Mouse (Mus musculus) embryo, embryonic 11.5 days (tissue): ENCODE data around the gene Scube1.

Source experiments
- DNase-seq: peaks from one replicate; pipeline ENCODE4 v3.0.0-alpha.2; 2012; ENCODE audit warnings: low read depth, low spot score

Gene Scube1

DNA sequence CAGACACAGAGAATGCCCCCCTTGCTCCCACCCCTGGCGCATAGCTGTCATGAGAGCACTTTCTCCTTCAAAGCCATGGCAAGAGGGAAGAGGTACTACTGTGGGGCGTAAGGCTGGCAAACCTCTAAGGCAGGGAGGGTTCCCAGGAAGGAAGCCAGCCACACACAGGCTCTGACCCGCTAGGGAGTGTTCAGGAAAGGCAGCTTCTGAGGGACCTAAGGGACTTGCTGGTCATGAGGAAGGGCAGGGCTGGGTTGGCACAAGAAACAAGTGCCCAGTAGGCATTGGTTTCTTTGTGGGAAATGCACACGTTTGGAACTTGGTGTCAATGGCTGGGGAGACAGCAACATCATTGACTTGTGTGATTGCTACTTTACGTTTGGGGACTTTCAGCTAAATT is 158.8 kb downstream of the Scube1 start:
- no peak for DNase-seq

DNA sequence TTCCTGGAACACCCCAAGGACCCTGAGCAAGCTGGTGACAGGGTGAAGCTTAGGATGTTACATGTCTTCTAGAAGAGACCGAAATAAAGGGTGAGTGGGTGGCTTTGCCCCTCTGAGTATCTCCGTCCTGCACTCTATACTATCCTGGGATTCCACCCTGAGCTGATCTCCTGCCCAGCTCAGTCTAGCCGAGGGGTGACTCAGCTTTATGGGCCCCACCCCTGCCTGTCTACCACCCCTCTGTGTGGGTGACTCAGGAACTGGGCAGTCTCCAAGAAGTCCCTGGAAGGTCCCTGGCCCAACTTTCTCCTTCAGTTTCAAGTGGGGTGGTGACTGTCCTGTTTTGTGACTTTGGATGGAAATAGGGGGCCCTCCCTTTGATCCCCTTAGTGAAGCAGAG is 159.4 kb downstream of the Scube1 start:
- no peak for DNase-seq

DNA sequence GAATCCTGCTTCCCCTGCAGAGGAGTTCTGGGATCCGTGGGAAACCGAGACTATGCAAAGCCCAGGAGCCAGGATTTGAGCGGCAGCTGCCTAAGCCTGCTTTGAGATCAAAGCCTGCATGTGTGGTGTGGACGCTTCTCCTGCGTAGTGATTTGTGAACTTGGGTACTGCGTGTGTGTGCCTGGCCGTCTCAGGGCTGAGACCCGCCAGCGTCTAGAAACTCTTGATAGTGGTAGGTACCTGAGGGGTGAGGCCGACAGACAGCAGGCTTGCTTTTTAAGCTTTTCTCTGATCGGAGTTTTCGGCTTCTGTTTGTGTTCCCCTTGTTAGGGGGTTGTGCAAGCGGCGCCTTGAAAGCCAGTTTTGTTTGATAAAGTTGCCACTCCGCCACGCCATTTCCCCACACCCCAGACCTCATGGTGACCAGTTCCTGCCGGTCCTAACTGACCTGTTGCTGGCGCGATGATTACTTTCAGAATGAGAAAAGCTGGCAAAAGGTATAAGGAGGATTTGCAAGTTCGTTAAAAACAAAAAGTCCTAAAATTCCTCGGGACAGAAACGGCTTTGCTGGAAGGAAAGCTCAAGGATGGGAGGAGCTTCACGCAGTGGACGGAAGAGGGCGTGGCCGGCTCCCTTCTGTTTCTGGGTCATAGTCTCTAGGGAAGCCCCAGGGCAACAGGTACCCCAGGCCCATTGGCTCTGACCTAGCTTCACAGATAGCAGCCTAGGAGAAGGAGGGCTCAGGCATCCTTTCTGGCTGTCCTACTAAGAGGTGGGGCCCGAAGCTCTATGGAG is 160.8 kb downstream of the Scube1 start:
- no peak for DNase-seq

DNA sequence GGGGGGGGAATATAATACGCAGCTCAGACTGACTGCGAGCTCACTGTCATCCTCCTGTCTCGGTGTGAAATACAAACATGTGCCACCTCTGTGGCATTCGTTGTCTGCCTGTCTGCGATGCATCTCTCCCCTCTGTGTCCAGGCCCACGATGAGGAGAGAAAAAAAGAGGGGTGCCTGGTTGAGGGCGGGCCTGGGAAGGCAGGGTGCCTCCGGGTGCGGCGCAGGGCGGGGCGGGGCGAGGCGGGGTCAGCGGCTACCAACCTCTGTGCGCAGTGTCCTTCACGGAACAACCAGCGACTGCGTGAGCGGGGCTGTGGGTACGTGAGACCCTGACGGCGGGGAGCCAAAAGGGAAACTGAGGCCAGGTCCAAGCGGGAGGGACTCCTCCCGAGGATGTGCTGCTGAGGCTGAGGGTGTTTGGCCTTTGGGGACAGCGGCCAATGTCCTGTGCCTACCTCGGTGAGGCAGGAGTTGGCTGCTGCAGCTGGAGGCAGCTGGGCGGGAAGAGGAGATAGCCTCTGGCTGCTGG is 161.4 kb downstream of the Scube1 start, which contains the start of the genes Tspo and Mcat:
TSS of gene Tspo (plus strand) at position 266 of the 530 bp plus-strand sequence.
TSS of gene Mcat (minus strand) at position 461 of the 530 bp plus-strand sequence.
- DNase-seq, result no peak

DNA sequence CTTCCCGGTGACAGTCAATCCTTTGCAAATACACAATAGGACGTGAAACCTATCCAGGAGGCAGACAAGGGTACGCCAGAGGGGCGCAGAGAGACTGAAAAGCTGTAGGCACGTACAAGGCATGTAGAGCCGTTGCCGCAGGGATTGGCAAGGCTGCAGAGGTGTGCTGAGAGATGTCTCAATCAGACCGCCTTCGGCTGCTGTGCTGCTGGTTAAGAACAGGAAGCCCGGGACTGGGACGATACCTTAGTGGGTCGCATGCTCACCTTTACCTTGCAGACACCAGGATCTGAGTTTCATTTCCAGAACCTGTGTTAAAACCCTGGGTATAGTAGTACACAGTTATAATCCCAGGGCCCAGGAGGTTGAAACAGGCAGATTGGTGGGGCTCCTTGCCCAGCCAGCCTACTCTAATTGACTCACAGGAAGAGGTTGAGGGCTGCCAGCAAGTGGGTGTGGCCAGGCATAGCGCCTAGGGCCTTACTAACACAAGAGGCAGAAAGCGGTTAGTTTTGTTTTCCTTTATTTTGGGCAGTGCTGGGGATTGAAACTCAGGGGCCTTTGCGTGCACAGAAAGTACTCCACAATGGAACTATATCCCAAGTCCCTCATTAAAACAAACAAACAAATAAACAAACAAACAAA is 162.1 kb downstream of the Scube1 start:
- DNase-seq, result no peak

DNA sequence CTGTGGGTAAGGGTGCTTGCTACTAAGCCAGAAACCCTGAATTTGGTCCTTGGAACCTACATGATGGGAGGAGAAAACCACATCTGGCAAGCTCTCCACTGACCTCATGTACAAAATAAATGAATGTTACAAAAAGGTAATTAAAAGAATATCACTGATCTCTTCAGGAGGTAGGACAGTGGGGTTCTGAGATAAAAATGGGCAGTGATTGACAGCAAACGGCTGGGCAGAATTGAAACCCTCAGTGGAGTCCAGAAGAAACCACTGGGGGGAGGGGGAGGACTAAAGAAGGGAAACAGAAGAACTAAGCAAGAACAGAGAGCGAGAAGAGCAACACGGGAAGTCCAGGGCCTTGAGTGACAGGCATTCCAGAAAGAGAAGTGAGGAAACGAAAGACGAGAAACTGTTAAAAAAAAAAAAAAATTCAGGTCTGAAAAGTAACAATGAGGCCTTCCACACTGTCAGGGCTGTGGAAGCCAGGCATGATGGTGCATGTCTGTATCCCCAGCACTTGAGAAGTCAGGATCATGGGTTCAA is 163.8 kb downstream of the Scube1 start:
- DNase-seq, result no peak

DNA sequence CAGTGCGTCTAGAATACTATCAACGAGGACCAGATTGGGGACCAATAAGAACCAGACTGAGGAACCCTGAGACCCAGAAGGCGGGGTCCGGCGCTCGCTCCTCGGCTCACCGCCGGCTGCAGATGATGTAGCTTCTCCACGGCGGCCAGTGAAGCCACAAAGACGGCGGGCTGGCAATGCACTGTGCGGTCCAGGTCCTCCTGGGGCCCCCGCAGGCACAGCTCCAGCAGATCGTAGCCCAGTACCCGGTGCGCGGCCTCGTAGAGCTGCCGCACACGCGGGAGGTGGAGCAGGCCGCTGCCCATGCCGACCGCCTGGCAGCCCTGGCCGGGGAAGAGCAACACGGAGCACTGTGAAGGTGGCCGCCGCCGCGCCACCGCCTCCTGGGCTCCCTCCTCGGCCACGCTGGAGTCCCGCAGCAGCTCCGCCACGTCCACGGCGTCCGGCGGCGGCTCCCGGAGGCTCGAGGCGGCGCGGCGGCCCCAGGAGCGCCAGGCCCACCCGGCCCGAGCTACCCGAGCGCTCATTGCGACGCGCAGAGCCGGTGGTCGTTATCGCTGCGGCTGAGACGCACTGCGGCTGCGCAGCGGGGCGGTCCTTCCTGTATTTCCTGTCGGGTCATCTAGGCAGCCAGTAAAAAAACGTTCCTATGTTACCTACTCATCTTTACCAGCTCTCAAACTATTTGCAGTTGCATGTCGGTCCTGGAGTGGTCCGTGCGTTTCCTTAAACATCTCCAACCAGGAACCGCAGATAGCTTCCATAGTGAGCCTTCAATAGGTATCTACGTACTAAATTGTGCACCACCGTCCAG is 169.5 kb downstream of the Scube1 start:
- DNase-seq, result peak; percentile 84
